Mouse (Mus musculus): ENCODE data around the gene Trpm8. TPM values are rescaled to one million over a fixed set of nuclear protein-coding genes. Genes with fewer than 3 reads are reported as not detected.

Trpm8 gene
- not detected for polyA plus RNA-seq (2014; fragmentation: Illumina TruSeq; extraction: RNeasy Lipid Tissue Mini Kit (QIAGEN cat#74804); ENCODE audit: low replicate concordance)

DNA sequence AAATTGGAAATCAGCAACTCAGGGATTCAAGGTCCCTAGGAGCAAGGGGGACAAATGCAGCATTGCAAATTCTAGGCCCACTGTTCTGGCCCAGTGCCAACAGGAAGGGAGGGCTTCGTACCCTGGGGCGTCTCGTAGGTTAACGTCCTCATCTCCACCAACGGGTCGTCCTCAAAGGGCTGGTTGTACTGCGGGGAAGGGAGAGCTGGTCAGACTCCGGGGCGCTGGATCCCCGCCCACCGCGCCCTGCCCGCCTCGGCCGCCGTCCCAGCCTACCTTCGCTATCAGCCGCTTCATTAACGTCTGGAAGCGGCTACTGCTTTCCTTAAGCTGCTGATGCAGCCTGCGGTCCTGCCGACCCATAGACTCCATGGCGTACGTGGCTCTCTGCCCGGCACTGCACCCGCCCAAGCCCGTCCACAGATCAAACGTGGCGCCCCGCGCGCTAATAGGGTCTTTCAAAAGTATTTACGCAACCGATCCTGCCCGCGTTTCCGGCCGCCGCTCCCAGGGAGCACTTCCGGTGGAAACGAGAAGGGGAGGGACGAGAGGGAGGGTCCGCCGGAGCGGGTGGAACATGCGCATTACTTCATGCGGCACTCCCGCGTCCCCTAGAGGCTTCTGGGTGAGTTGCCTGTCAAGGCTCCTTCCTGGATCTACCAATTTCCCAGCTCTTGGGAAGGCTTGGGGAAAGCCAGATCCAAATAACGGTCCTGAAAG is at the start of gene Trpm8, which contains the start of gene Hjurp:
Gene Trpm8 (plus strand): TSS at position 564 of the 720 bp plus-strand sequence.
Gene Hjurp (minus strand): TSS at position 536 of the 720 bp plus-strand sequence.

GRCm38 (mm10) chr1:88406807-88407198 is 129.3 kb downstream of the Trpm8 start, which contains the start of gene Spp2:
TSS of gene Spp2 (plus strand) at chr1:88406961.

Other genes starting within 250 kb of the Trpm8 start
- gene Ugt1a10, start 222.3 kb upstream of the Trpm8 start, polyA plus RNA-seq (2014; fragmentation: Illumina TruSeq; extraction: RNeasy Lipid Tissue Mini Kit (QIAGEN cat#74804); ENCODE audit: low replicate concordance), result not detected
- 145 TPM for gene Ugt1a9, start 206.9 kb upstream of the Trpm8 start, polyA plus RNA-seq (2014; fragmentation: Illumina TruSeq; extraction: RNeasy Lipid Tissue Mini Kit (QIAGEN cat#74804); ENCODE audit: low replicate concordance)
- gene Ugt1a8, start 189.8 kb upstream of the Trpm8 start, polyA plus RNA-seq (2014; fragmentation: Illumina TruSeq; extraction: RNeasy Lipid Tissue Mini Kit (QIAGEN cat#74804); ENCODE audit: low replicate concordance), result not detected
- 778 TPM for gene Ugt1a7c, start 182.6 kb upstream of the Trpm8 start, polyA plus RNA-seq (2014; fragmentation: Illumina TruSeq; extraction: RNeasy Lipid Tissue Mini Kit (QIAGEN cat#74804); ENCODE audit: low replicate concordance)
- 0.71 TPM for gene Ugt1a6b, start 174.4 kb upstream of the Trpm8 start, polyA plus RNA-seq (2014; fragmentation: Illumina TruSeq; extraction: RNeasy Lipid Tissue Mini Kit (QIAGEN cat#74804); ENCODE audit: low replicate concordance)
- gene Ugt1a6a, start 142.9 kb upstream of the Trpm8 start, polyA plus RNA-seq (2014; fragmentation: Illumina TruSeq; extraction: RNeasy Lipid Tissue Mini Kit (QIAGEN cat#74804); ENCODE audit: low replicate concordance), result 29.6 TPM
- 1.3 TPM for gene Ugt1a5, start 111.6 kb upstream of the Trpm8 start, polyA plus RNA-seq (2014; fragmentation: Illumina TruSeq; extraction: RNeasy Lipid Tissue Mini Kit (QIAGEN cat#74804); ENCODE audit: low replicate concordance)
- gene Ugt1a2, start 77.1 kb upstream of the Trpm8 start, polyA plus RNA-seq (2014; fragmentation: Illumina TruSeq; extraction: RNeasy Lipid Tissue Mini Kit (QIAGEN cat#74804); ENCODE audit: low replicate concordance), result 2.4 TPM
- 1.6 TPM for gene Dnajb3, start 71.9 kb upstream of the Trpm8 start, polyA plus RNA-seq (2014; fragmentation: Illumina TruSeq; extraction: RNeasy Lipid Tissue Mini Kit (QIAGEN cat#74804); ENCODE audit: low replicate concordance)
- gene Ugt1a1, start 65.7 kb upstream of the Trpm8 start, polyA plus RNA-seq (2014; fragmentation: Illumina TruSeq; extraction: RNeasy Lipid Tissue Mini Kit (QIAGEN cat#74804); ENCODE audit: low replicate concordance), result 219 TPM
- 0.11 TPM for gene Mroh2a, start 50.7 kb upstream of the Trpm8 start, polyA plus RNA-seq (2014; fragmentation: Illumina TruSeq; extraction: RNeasy Lipid Tissue Mini Kit (QIAGEN cat#74804); ENCODE audit: low replicate concordance)
- 67.5 TPM for gene Hjurp, start within 50 bp of the Trpm8 start, polyA plus RNA-seq (2014; fragmentation: Illumina TruSeq; extraction: RNeasy Lipid Tissue Mini Kit (QIAGEN cat#74804); ENCODE audit: low replicate concordance)
- gene Spp2, start 129.3 kb downstream of the Trpm8 start, polyA plus RNA-seq (2014; fragmentation: Illumina TruSeq; extraction: RNeasy Lipid Tissue Mini Kit (QIAGEN cat#74804); ENCODE audit: low replicate concordance), result not detected
- not detected for gene Glrp1, start 232.4 kb downstream of the Trpm8 start, polyA plus RNA-seq (2014; fragmentation: Illumina TruSeq; extraction: RNeasy Lipid Tissue Mini Kit (QIAGEN cat#74804); ENCODE audit: low replicate concordance)